21 mouse cellular contexts compared by ENCODE assay signal in genomic region chr1:151156129-151156528, GRCm38 (mm10). TPM values are rescaled to one million over a fixed set of nuclear protein-coding genes. Genes with fewer than 3 reads are reported as not detected.
"Had no signal": no experiment of that assay in that cellular context is flagged by ENCODE, and none has a peak within 500 bp of the region (broad histone marks: within the 10 kb centered on the region; RNA-seq: fewer than 3 reads in every experiment).

No protein-coding gene starts in this region.

- H3K36me3 ChIP-seq: limb, embryonic 12.5 days; midbrain, embryonic 10.5 days; neural tube, embryonic 15.5 days had no signal

- H3K27ac ChIP-seq: kidney, postnatal 0 days; layer of hippocampus, adult 2 months; limb, embryonic 12.5 days; liver, embryonic 14.5 days; midbrain, embryonic 10.5 days; neural tube, embryonic 15.5 days had no signal

- H3K9me3 ChIP-seq: midbrain, embryonic 10.5 days; neural tube, embryonic 15.5 days had no signal

- DNase-seq: kidney, postnatal 4 days; lung, adult 18-20 months; midbrain, embryonic 14.5 days; right cerebral cortex, adult 18-20 months; right cerebral cortex, postnatal 25 days; thymus, postnatal 36 days had no signal

- H3K4me2 ChIP-seq: limb, embryonic 12.5 days; neural tube, embryonic 15.5 days had no signal

- H3K9ac ChIP-seq: limb, embryonic 12.5 days; liver, embryonic 14.5 days; neural tube, embryonic 15.5 days had no signal

- H3K4me1 ChIP-seq: limb, embryonic 12.5 days had no signal

- H3K4me3 ChIP-seq: layer of hippocampus, adult 2 months; limb, embryonic 12.5 days; midbrain, embryonic 10.5 days; myocyte; neural tube, embryonic 15.5 days had no signal

- H3K27me3 ChIP-seq: limb, embryonic 12.5 days; neural tube, embryonic 15.5 days had no signal

RNA-seq across cellular contexts. Expression of gene Gm47985, which starts 26.2 kb away (rescaled TPM):
- total RNA-seq: layer of hippocampus, adult 2 months; layer of hippocampus, postnatal 10 days; left cerebral cortex, postnatal 36 days; liver, adult 2 months had no signal
- polyA plus RNA-seq: liver, adult 2 months; neural tube, embryonic 15.5 days; thymus, postnatal 0 days had no signal

RNA-seq across cellular contexts. Expression of gene Gm8947, which starts 36.0 kb away (rescaled TPM):
- total RNA-seq: layer of hippocampus, adult 2 months; layer of hippocampus, postnatal 10 days; left cerebral cortex, postnatal 36 days; liver, adult 2 months had no signal
- polyA plus RNA-seq: limb, embryonic 12.5 days; liver, adult 2 months; lung, embryonic 16.5 days; midbrain, embryonic 14.5 days; neural tube, embryonic 15.5 days; thymus, postnatal 0 days had no signal

RNA-seq across cellular contexts. Expression of gene Gm47995, which starts 42.1 kb away (rescaled TPM):
- total RNA-seq: layer of hippocampus, adult 2 months; layer of hippocampus, postnatal 10 days; left cerebral cortex, postnatal 36 days; liver, adult 2 months had no signal
- polyA plus RNA-seq: limb, embryonic 12.5 days; liver, adult 2 months; lung, embryonic 16.5 days; midbrain, embryonic 10.5 days; midbrain, embryonic 14.5 days; neural tube, embryonic 11.5 days; neural tube, embryonic 15.5 days; stomach, embryonic 16.5 days; thymus, postnatal 0 days had no signal

RNA-seq across cellular contexts. Expression of gene 3110040M04Rik, which starts 47.8 kb away (rescaled TPM):
- total RNA-seq: layer of hippocampus, adult 2 months; layer of hippocampus, postnatal 10 days; left cerebral cortex, postnatal 36 days; liver, adult 2 months had no signal
- polyA plus RNA-seq: limb, embryonic 12.5 days; liver, adult 2 months; lung, embryonic 16.5 days; midbrain, embryonic 10.5 days; midbrain, embryonic 14.5 days; neural tube, embryonic 15.5 days; thymus, postnatal 0 days had no signal

RNA-seq across cellular contexts. Expression of gene Gm47996, which starts 53.8 kb away (rescaled TPM):
- total RNA-seq: layer of hippocampus, adult 2 months; layer of hippocampus, postnatal 10 days; left cerebral cortex, postnatal 36 days; liver, adult 2 months had no signal
- polyA plus RNA-seq: limb, embryonic 12.5 days; liver, adult 2 months; lung, embryonic 16.5 days; midbrain, embryonic 14.5 days; neural tube, embryonic 11.5 days; neural tube, embryonic 15.5 days; small intestine, adult 2 months; stomach, embryonic 16.5 days; thymus, postnatal 0 days had no signal
